Comparison of ENCODE assay signal across 23 mouse cellular contexts in genomic region chr3:39370926-39371325, GRCm38 (mm10).
DNase-seq lines count a peak whose midpoint lies in the region; ATAC-seq lines count a peak whose summit lies in the region.
"Had no signal": no experiment of that assay in that cellular context is flagged by ENCODE, and none has a peak within 500 bp of the region (broad histone marks: within the 10 kb centered on the region; RNA-seq: fewer than 3 reads in every experiment).

No protein-coding gene starts in this region.

- peak; percentile 58 for ATAC-seq in activated CD4-positive, CD25-positive, alpha-beta regulatory T cell, adult 4 months
- ATAC-seq: forebrain, embryonic 14.5 days; hindbrain, embryonic 16.5 days; intestine, embryonic 16.5 days had no signal

- peak; percentile 4 for DNase-seq in lung, postnatal 36 days
- no peak for DNase-seq in lung, adult 18-20 months
- peak; percentile 19 for DNase-seq in CD4-positive, CD25-positive, alpha-beta regulatory T cell, adult 2 months (ENCODE audit: low read depth, low spot score)
- DNase-seq in naive thymus-derived CD4-positive, alpha-beta T cell, adult 2 months (ENCODE audit: low read depth) = peak; percentile 1
- no peak for DNase-seq in heart, postnatal 36 days
- DNase-seq in left cerebral cortex, adult 9 months (ENCODE audit: low spot score in 2 of 2) = no peak
- no peak for DNase-seq in cerebellum, adult 11 months
- DNase-seq: adrenal gland, adult 2 months; adrenal gland, postnatal 36 days; cerebellum, adult 9-10 months; cerebellum, postnatal 36 days; gastrocnemius, postnatal 25 days; heart, adult 11 months; kidney, postnatal 25 days; left cerebral cortex, postnatal 4 days; lung, embryonic 14.5 days; lung, postnatal 4 days; right cerebral cortex, postnatal 14 days; thymus, postnatal 14 days had no signal

- intact Hi-C loops in heart, postnatal 36 days (cut with DNase I) = no loop called here

Comparison
In these comparisons a context has a peak if more than half of its experiments do, and no peak if none do; other contexts are left out.
1. DNase-seq: peak in lung, postnatal 36 days (single experiment), CD4-positive, CD25-positive, alpha-beta regulatory T cell, adult 2 months (single experiment) and naive thymus-derived CD4-positive, alpha-beta T cell, adult 2 months (single experiment); none in lung, adult 18-20 months (0 of 2), heart, postnatal 36 days (0 of 2), left cerebral cortex, adult 9 months (0 of 2) and cerebellum, adult 11 months (single experiment).